Mouse (Mus musculus) skeletal muscle tissue, postnatal 0 days (tissue): ENCODE measurements around the gene Mtcp1. TPM values are rescaled to one million over a fixed set of nuclear protein-coding genes. Genes with fewer than 3 reads are reported as not detected.

Experiments used
- polyA plus RNA-seq: library from polyadenylated mRNA; unstranded; fragments of >200 nt; fragmentation: Nextera tagmentation; extraction: Ambion mirVana; gene quantifications from 2 replicates; pipeline ENCODE4 v1.2.1, GENCODE M21; 2015

Mtcp1 gene
- polyA plus RNA-seq: 3.2 and 3.6 TPM in 2 replicates

DNA sequence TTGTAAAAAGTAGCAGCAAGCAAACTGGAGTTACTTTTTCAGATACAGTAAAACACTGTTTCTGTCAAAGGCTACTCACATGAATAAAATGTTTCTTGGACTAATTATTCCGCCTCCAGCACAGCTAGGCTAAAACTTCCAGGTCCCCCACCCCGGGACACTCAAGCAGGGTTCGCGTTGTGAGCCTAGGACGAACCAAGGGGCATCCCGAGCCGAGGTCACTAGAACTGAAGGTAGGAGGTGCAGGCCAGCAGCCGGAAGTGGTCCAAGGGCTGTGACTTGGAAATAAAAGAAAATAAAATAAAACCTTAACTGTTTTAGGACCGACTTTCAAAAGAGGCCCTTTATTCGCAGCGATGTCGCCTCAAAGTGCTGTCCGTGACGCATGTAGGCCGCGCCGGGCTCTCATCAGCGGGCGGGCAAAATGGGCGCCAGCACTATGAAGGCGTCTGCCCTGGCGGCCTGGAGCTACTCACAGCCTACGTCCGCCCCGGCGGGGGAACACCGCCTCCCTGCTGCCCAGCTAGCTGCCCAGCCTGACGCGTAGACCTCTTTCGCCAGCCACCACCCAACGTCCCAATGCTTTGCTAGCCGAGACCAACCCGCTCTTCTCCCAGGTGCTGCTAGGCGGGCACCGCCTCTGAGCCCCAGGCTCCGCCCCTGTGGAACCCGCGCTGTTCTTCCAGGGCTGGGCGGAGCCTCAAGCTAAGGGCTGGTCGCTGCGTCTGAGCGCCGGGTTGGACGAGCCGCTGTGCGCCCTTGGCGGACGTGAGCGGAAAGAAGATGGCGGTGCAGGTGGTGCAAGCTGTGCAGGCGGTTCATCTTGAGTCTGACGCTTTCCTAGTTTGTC, at the start of gene Mtcp1, which contains the start of the genes Cmc4 and Brcc3:
Gene Mtcp1 (minus strand): TSS at position 653 of the 850 bp plus-strand sequence.
Gene Cmc4 (minus strand): TSS at position 649 of the 850 bp plus-strand sequence.
Gene Brcc3 (plus strand): TSS at position 693 of the 850 bp plus-strand sequence.

DNA sequence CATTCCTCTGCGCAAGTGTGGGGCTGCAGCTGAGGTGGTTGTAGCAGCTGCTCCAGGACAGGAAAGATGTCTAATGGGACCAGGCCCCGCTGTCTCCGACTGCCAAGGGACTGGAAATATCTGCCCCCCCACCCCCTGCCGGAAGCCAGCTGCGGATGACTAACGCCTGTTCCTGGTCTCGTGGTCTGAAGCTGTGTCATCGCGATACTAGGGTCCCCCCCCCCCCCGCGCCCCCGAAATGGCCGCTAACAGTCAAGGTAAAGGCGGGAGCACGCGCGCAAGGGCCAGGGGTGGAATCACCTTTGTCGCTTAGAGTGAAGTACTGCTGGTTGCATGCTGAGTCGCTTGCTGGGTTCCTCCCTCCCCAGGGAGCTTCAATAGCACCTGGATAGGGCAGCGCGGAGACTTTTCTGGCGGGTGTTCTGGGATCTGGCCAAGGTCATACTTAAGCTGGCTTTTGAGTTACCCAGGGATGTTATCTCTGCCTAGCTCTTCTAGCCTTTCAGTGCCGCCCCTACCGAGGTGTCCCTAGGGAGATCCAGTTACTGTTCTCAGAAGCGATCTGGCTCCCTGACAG, 34.1 kb downstream of the Mtcp1 start, which contains the start of the genes Fundc2 and F8:
Gene Fundc2 (plus strand): TSS at position 205 of the 577 bp plus-strand sequence.
Gene F8 (minus strand): TSS at position 421 of the 577 bp plus-strand sequence.

Other genes with a start within 250 kb of the Mtcp1 start
- 86.8 and 97.5 TPM in 2 replicates for gene Fundc2, start 34.2 kb downstream of the Mtcp1 start, polyA plus RNA-seq
- 1.1 and 1.5 TPM in 2 replicates for gene F8, start 34.0 kb downstream of the Mtcp1 start, polyA plus RNA-seq
- gene Cmc4, start within 50 bp of the Mtcp1 start, polyA plus RNA-seq: 9.9 and 13.8 TPM in 2 replicates
- 26.6 and 26.8 TPM in 2 replicates for gene Brcc3, start within 50 bp of the Mtcp1 start, polyA plus RNA-seq
- gene Vbp1, start 97.7 kb upstream of the Mtcp1 start, polyA plus RNA-seq: 116 and 118 TPM in 2 replicates
- 0.35 and 0.44 TPM in 2 replicates for gene Rab39b, start 161.6 kb upstream of the Mtcp1 start, polyA plus RNA-seq